Mouse (Mus musculus): Measurements from ENCODE around the gene Slc5a4b. TPM values are rescaled to one million over a fixed set of nuclear protein-coding genes. Genes with fewer than 3 reads are reported as not detected.

Slc5a4b gene
- polyA plus RNA-seq, 2 experiments: not detected

- DNase-seq (ENCODE audit: low spot score) (no peak), ATAC-seq (ENCODE audit: low FRiP score, low read depth) (no peak)
- no peak overlapping the region for H3K4me2 ChIP-seq (replicated peaks; ENCODE audit: low read depth, low read length, severe bottlenecking)
- no peak overlapping the region for H3K4me3 ChIP-seq (replicated peaks; ENCODE audit: low read length)
- H3K9ac ChIP-seq (ENCODE audit: low read depth, low read length, severe bottlenecking): no peak overlapping the region
- no peaks in the 10 kb centered on the region for H3K9me3 ChIP-seq (ENCODE audit: control insufficient read depth, low read length)
- H3K27me3 ChIP-seq (ENCODE audit: control insufficient read depth, insufficient read depth, low read length): no peaks in the 10 kb centered on the region
- 0 out of 2 replicates have a peak, but pooled peaks cover 6% of the 10 kb centered on the region for H3K36me3 ChIP-seq (ENCODE audit: control insufficient read depth, insufficient read depth, low read length)
- WGBS: 63% methylated on average over 1 of the region's 1 CpGs
- no peaks in the 10 kb centered on the region for H3K4me1 ChIP-seq (ENCODE audit: control insufficient read depth, insufficient read depth, low read length)
- H3K27ac ChIP-seq (replicated peaks; ENCODE audit: low read depth, low read length): no peak overlapping the region
- no peak for TF ChIP-seq POLR2A (IDR thresholded peaks at IDR 0.05; ENCODE audit: borderline replicate concordance, extremely low read depth, insufficient read depth, insufficient read length)
Observed at GRCm38 (mm10) chr10:76046754-76047153, 64.0 kb downstream of the Slc5a4b start.

GRCm38 (mm10) chr10:76045343-76045742 lies 65.4 kb downstream of the Slc5a4b start:
- no peaks in the 10 kb centered on the region for H3K4me1 ChIP-seq (ENCODE audit: control insufficient read depth, insufficient read depth, low read length)
- TF ChIP-seq POLR2A (IDR thresholded peaks at IDR 0.05; ENCODE audit: borderline replicate concordance, extremely low read depth, insufficient read depth, insufficient read length): no peak
- WGBS: 37% methylated on average over 5 of the region's 5 CpGs

GRCm38 (mm10) chr10:76036962-76037361 lies 73.8 kb downstream of the Slc5a4b start:
- Histone ChIP-seq H3K4me1 (ENCODE audit: control insufficient read depth, insufficient read depth, low read length) (peaks cover 6% of the 10 kb centered on the region; the same call in 1 of the 2 replicates), H3K4me2 (replicated peaks; ENCODE audit: low read depth, low read length, severe bottlenecking) (no peak overlapping the region), H3K4me3 (replicated peaks; ENCODE audit: low read length) (no peak overlapping the region), H3K27ac (replicated peaks; ENCODE audit: low read depth, low read length) (no peak overlapping the region), H3K9me3 (ENCODE audit: control insufficient read depth, low read length) (no peaks in the 10 kb centered on the region), H3K9ac (ENCODE audit: low read depth, low read length, severe bottlenecking) (no peak overlapping the region), H3K27me3 (ENCODE audit: control insufficient read depth, insufficient read depth, low read length) (no peaks in the 10 kb centered on the region), H3K36me3 (ENCODE audit: control insufficient read depth, insufficient read depth, low read length) (peaks cover 50% of the 10 kb centered on the region)
- DNase-seq (ENCODE audit: low spot score) (no peak), ATAC-seq (ENCODE audit: low FRiP score, low read depth) (no peak)
- 95% methylated on average over 5 of the region's 5 CpGs for WGBS
- TF ChIP-seq POLR2A (IDR thresholded peaks at IDR 0.05; ENCODE audit: borderline replicate concordance, extremely low read depth, insufficient read depth, insufficient read length): no peak

More at GRCm38 (mm10) chr10:76045343-76045742, 65.4 kb downstream of the Slc5a4b start:
- no peaks in the 10 kb centered on the region for H3K27me3 ChIP-seq (ENCODE audit: control insufficient read depth, insufficient read depth, low read length)
- no peak overlapping the region for H3K4me2 ChIP-seq (replicated peaks; ENCODE audit: low read depth, low read length, severe bottlenecking)
- no peak overlapping the region for H3K27ac ChIP-seq (replicated peaks; ENCODE audit: low read depth, low read length)
- H3K9me3 ChIP-seq (ENCODE audit: control insufficient read depth, low read length): no peaks in the 10 kb centered on the region
- peaks cover 15% of the 10 kb centered on the region for H3K36me3 ChIP-seq (ENCODE audit: control insufficient read depth, insufficient read depth, low read length)
- H3K4me3 ChIP-seq (replicated peaks; ENCODE audit: low read length): no peak overlapping the region
- ATAC-seq (ENCODE audit: low FRiP score, low read depth) (no peak), DNase-seq (ENCODE audit: low spot score) (no peak)
- no peak overlapping the region for H3K9ac ChIP-seq (ENCODE audit: low read depth, low read length, severe bottlenecking)

DNA sequence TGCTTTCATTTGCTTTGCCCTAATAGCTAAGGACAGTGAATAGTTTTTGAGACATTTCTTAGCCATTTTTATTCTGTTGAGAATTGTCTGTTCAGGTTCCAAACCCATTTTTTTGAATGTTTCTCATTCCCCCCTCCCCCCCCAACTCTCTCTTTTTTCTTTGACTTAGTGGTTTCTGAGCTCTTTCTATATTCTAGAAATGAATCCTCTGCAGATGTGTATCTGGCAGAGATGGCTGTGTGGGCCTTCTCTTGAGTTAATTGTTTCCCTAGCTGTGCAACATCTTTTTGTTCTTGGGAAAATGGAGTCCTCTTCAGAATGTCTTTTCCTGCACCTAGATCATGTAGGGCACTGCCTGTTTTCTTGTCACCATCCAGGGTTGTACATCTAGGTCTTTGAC lies 75.5 kb downstream of the Slc5a4b start:
- Histone ChIP-seq H3K36me3 (ENCODE audit: control insufficient read depth, insufficient read depth, low read length) (peaks cover 40% of the 10 kb centered on the region), H3K27me3 (ENCODE audit: control insufficient read depth, insufficient read depth, low read length) (no peaks in the 10 kb centered on the region), H3K4me2 (replicated peaks; ENCODE audit: low read depth, low read length, severe bottlenecking) (no peak overlapping the region), H3K9me3 (ENCODE audit: control insufficient read depth, low read length) (no peaks in the 10 kb centered on the region), H3K4me3 (replicated peaks; ENCODE audit: low read length) (no peak overlapping the region), H3K27ac (replicated peaks; ENCODE audit: low read depth, low read length) (no peak overlapping the region), H3K9ac (ENCODE audit: low read depth, low read length, severe bottlenecking) (no peak overlapping the region), H3K4me1 (ENCODE audit: control insufficient read depth, insufficient read depth, low read length) (peaks cover 6% of the 10 kb centered on the region; the same call in 1 of the 2 replicates)
- DNase-seq (ENCODE audit: low spot score) (no peak), ATAC-seq (ENCODE audit: low FRiP score, low read depth) (no peak)
- no peak for TF ChIP-seq POLR2A (IDR thresholded peaks at IDR 0.05; ENCODE audit: borderline replicate concordance, extremely low read depth, insufficient read depth, insufficient read length)

DNA sequence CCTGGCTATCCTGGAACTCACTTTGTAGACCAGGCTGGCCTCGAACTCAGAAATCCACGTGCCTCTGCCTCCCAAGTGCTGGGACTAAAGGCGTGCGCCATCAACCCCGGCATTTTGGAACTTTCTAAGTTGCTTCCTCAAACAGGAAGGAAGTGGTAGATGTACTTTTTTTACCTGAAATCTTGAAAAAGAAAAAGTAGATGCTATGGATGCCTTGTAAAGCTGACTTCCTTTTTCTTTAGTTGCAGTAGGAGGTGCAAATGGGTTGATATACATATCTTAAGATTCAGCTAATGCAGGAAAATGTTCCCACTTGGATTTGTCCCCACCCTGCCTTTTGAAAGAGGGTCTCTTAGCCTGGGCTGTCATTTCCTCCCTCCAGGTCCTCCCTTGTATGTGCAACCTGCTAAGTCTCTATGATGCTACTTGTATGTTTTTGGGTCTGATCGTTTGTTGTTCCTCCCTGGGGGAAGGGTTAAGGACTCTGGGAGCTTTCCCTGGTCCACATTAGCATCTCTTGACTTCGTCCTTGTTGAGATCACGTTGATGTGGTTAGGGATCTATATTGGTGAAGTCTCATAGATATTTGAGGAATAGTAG lies 76.7 kb downstream of the Slc5a4b start:
- Histone ChIP-seq H3K36me3 (ENCODE audit: control insufficient read depth, insufficient read depth, low read length) (peaks cover 28% of the 10 kb centered on the region), H3K27ac (replicated peaks; ENCODE audit: low read depth, low read length) (no peak overlapping the region), H3K4me2 (replicated peaks; ENCODE audit: low read depth, low read length, severe bottlenecking) (no peak overlapping the region), H3K4me3 (replicated peaks; ENCODE audit: low read length) (no peak overlapping the region), H3K27me3 (ENCODE audit: control insufficient read depth, insufficient read depth, low read length) (no peaks in the 10 kb centered on the region), H3K9me3 (ENCODE audit: control insufficient read depth, low read length) (no peaks in the 10 kb centered on the region), H3K4me1 (ENCODE audit: control insufficient read depth, insufficient read depth, low read length) (peaks cover 6% of the 10 kb centered on the region; the same call in 1 of the 2 replicates), H3K9ac (ENCODE audit: low read depth, low read length, severe bottlenecking) (no peak overlapping the region)
- no peak for TF ChIP-seq POLR2A (IDR thresholded peaks at IDR 0.05; ENCODE audit: borderline replicate concordance, extremely low read depth, insufficient read depth, insufficient read length)
- DNase-seq (ENCODE audit: low spot score) (no peak), ATAC-seq (ENCODE audit: low FRiP score, low read depth) (no peak)
- 99% methylated on average over 8 of the region's 8 CpGs for WGBS

All from limb, embryonic 14.5 days (tissue).